Mouse (Mus musculus): ENCODE data around the gene Tmem150a.
A peak's percentile ranks its signal among the peaks of the same experiment; 100 is the strongest.

Gene Tmem150a

DNA sequence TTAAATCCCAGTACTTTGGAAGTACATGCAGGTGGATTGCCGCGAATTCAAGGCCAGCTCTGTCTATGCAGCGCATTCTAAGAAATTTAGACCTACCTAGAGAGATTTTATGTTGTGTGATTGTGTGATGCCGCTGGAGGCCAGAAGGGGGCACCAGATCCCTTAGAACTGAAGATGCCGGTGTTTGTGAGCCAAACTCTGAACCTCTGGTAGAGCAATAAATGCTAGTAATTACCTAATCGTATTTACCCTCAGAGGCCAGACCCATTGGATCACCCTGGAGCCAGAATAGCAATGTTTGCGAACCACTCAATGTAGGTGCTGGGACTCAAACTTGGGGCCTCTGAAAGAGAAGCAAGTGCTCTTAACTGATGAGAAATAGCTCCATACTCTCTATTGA, 46.6 kb downstream of the Tmem150a start:
- peak; percentile 40 for DNase-seq (ENCODE audit: low read depth)

DNA sequence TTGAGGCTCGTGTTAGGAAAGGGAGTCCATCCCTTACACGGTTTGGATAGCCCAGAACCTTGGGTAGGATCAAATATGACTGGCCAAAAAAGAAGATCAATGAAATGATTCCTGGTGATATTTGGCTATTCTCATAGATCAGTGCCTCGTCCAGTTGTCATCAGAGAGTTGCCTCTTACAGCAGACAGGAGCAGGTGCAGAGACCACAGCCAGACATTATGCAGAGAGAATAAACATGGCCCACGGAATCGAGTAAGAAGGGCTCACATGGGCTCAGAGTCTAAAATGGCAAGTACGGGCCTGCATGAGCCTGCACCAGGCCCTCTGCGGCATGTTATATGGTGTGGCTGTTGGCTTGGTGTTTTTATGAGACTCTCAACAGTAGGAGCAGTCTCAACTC, 50.1 kb downstream of the Tmem150a start:
- DNase-seq (ENCODE audit: low read depth), result no peak

DNA sequence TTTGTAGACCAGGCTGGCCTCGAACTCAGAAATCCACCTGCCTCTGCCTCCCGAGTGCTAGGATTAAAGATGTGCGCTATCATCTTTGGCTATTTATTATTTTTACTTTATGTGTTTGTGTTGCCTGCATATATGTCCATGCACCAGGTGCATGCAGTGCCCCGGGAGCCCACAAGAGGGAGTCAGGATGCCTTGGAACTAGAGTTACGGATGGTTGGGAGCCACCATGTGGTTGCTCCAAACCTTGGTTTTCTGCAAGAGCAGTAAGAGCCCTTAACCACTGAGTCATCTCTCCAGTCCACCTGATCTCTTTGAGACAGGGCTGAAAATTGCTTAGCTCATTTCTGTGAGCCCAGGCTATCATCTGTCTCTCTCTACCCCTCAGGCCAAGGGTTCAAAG, 51.9 kb downstream of the Tmem150a start:
- peak; percentile 83 for DNase-seq (ENCODE audit: low read depth)
